Mouse (Mus musculus) liver, adult 2 months (tissue): ENCODE measurements around the gene Plce1.

Experiments
- CTCF ChIP-seq: fragments of 200-500 bp; IDR thresholded peaks from 2 replicates; pipeline ENCODE4 v1.5.1; 2011; ENCODE audit warnings: low read depth, low read length, control low read depth
- POLR2A ChIP-seq: fragments of 200-500 bp; IDR thresholded peaks from 2 replicates; pipeline ENCODE4 v1.6.1; 2011; ENCODE audit warnings: low read length, control low read depth; ENCODE audit not compliant: insufficient read depth; ENCODE audit errors: extremely low read depth

GRCm38 (mm10) chr19:38485779-38486555 lies 5.1 kb downstream of the Plce1 start:
- TF ChIP-seq CTCF = no peak
- no peak for TF ChIP-seq POLR2A
